Mouse (Mus musculus): ENCODE results near the gene Ankrd33b.

The Ankrd33b gene

GRCm38 (mm10) chr15:31337983-31338382 lies 29.5 kb downstream of the Ankrd33b start:
- no peak for DNase-seq

- DNase-seq: no peak
These were observed 30.3 kb downstream of the Ankrd33b start for GRCm38 (mm10) chr15:31337192-31337741.

GRCm38 (mm10) chr15:31336685-31337084 lies 30.8 kb downstream of the Ankrd33b start:
- no peak for DNase-seq

GRCm38 (mm10) chr15:31334829-31335228 lies 32.7 kb downstream of the Ankrd33b start:
- DNase-seq: no peak

- DNase-seq: no peak
These were observed 34.9 kb downstream of the Ankrd33b start for GRCm38 (mm10) chr15:31332541-31333163.

- no peak for DNase-seq
These were observed 35.8 kb downstream of the Ankrd33b start for GRCm38 (mm10) chr15:31331742-31332141.

GRCm38 (mm10) chr15:31328082-31328614 lies 39.4 kb downstream of the Ankrd33b start:
- DNase-seq: no peak

- DNase-seq: no peak
These were observed 41.7 kb downstream of the Ankrd33b start for GRCm38 (mm10) chr15:31325660-31326354.

- DNase-seq: no peak
These were observed 43.0 kb downstream of the Ankrd33b start for GRCm38 (mm10) chr15:31324551-31324950.

GRCm38 (mm10) chr15:31323684-31324083 lies 43.8 kb downstream of the Ankrd33b start:
- DNase-seq: peak; percentile 19

- DNase-seq: no peak
These were observed 46.7 kb downstream of the Ankrd33b start for GRCm38 (mm10) chr15:31320598-31321377.

GRCm38 (mm10) chr15:31319046-31319445 lies 48.5 kb downstream of the Ankrd33b start:
- no peak for DNase-seq

- no peak for DNase-seq
These were observed 49.2 kb downstream of the Ankrd33b start for GRCm38 (mm10) chr15:31318158-31318955.

- DNase-seq: no peak
These were observed 50.3 kb downstream of the Ankrd33b start for GRCm38 (mm10) chr15:31317056-31317805.

GRCm38 (mm10) chr15:31315630-31316231 lies 51.8 kb downstream of the Ankrd33b start:
- DNase-seq: peak; percentile 76

- no peak for DNase-seq
These were observed 55.5 kb downstream of the Ankrd33b start for GRCm38 (mm10) chr15:31312001-31312400.

- no peak for DNase-seq
These were observed 58.0 kb downstream of the Ankrd33b start for GRCm38 (mm10) chr15:31309526-31309925.

- DNase-seq: no peak
These were observed 60.8 kb downstream of the Ankrd33b start for GRCm38 (mm10) chr15:31306726-31307125.

- DNase-seq: no peak
These were observed 62.3 kb downstream of the Ankrd33b start for GRCm38 (mm10) chr15:31305181-31305580.

- no peak for DNase-seq
These were observed 63.2 kb downstream of the Ankrd33b start for GRCm38 (mm10) chr15:31304302-31304701.

All from liver (tissue).